ENCODE assay signal across 8 mouse cellular contexts in genomic region chr16:92336280-92336679, GRCm38 (mm10). TPM values are rescaled to one million over a fixed set of nuclear protein-coding genes. Genes with fewer than 3 reads are reported as not detected.
DNase-seq lines count a peak whose midpoint lies in the region; ATAC-seq lines count a peak whose summit lies in the region.

No protein-coding gene starts in this region.

- H3K4me3 ChIP-seq in heart, embryonic 12.5 days: no peak overlapping the region
- no peak overlapping the region for H3K4me3 ChIP-seq in intestine, embryonic 14.5 days (ENCODE audit: low read depth, low read length)
- no peak overlapping the region for H3K4me3 ChIP-seq in midbrain, embryonic 14.5 days (replicated peaks; ENCODE audit: low read depth, low read length)

- ATAC-seq in heart, embryonic 12.5 days (ENCODE audit: insufficient number of reproducible peaks, low FRiP score): no peak
- no peak; the same call in 1 of the 2 replicates for ATAC-seq in intestine, embryonic 14.5 days (replicated peaks; ENCODE audit: low FRiP score, low TSS enrichment, low read depth)
- no peak for ATAC-seq in midbrain, embryonic 14.5 days (ENCODE audit: low FRiP score, low TSS enrichment)

- H3K9me3 ChIP-seq in heart, embryonic 12.5 days (replicated peaks): no peaks in the 10 kb centered on the region
- H3K9me3 ChIP-seq in intestine, embryonic 14.5 days (ENCODE audit: control insufficient read depth, low read length): no peaks in the 10 kb centered on the region
- no peaks in the 10 kb centered on the region for H3K9me3 ChIP-seq in midbrain, embryonic 14.5 days (ENCODE audit: control insufficient read depth, low read length)

- 7% methylated on average over 9 of the region's 9 CpGs for WGBS in heart, embryonic 12.5 days
- WGBS in intestine, embryonic 14.5 days: 5% methylated on average over 9 of the region's 9 CpGs
- WGBS in midbrain, embryonic 14.5 days: 5% methylated on average over 9 of the region's 9 CpGs

- H3K27me3 ChIP-seq in heart, embryonic 12.5 days (replicated peaks): no peaks in the 10 kb centered on the region
- H3K27me3 ChIP-seq in intestine, embryonic 14.5 days (replicated peaks; ENCODE audit: control insufficient read depth, insufficient read depth, low read length): no peaks in the 10 kb centered on the region
- no peaks in the 10 kb centered on the region for H3K27me3 ChIP-seq in midbrain, embryonic 14.5 days (ENCODE audit: control insufficient read depth, insufficient read depth, low read length)

- H3K9ac ChIP-seq in heart, embryonic 12.5 days: no peak overlapping the region
- no peak overlapping the region for H3K9ac ChIP-seq in intestine, embryonic 14.5 days (ENCODE audit: low read length)
- H3K9ac ChIP-seq in midbrain, embryonic 14.5 days (replicated peaks; ENCODE audit: low read length): no peak overlapping the region

- no peaks in the 10 kb centered on the region for H3K36me3 ChIP-seq in heart, embryonic 12.5 days
- H3K36me3 ChIP-seq in intestine, embryonic 14.5 days (ENCODE audit: control insufficient read depth, insufficient read depth, low read length): no peaks in the 10 kb centered on the region
- H3K36me3 ChIP-seq in midbrain, embryonic 14.5 days (ENCODE audit: control insufficient read depth, insufficient read depth, low read length): no peaks in the 10 kb centered on the region

- intact Hi-C loops in left cerebral cortex, postnatal 36 days (cut with DNase I): loop anchor here (2.0 kb wide), 1 partner anchor 21 kb away; no protein-coding TSS in a partner anchor

- no peak overlapping the region for H3K4me2 ChIP-seq in heart, embryonic 12.5 days
- H3K4me2 ChIP-seq in intestine, embryonic 14.5 days (ENCODE audit: low read length): peak overlapping the region; percentile 22
- no peak overlapping the region for H3K4me2 ChIP-seq in midbrain, embryonic 14.5 days (ENCODE audit: low read length)

- H3K4me1 ChIP-seq in heart, embryonic 12.5 days (replicated peaks): peaks cover 38% of the 10 kb centered on the region
- no peaks in the 10 kb centered on the region; the same call in 1 of the 2 replicates for H3K4me1 ChIP-seq in intestine, embryonic 14.5 days (replicated peaks; ENCODE audit: control insufficient read depth, insufficient read depth, low read length)
- H3K4me1 ChIP-seq in midbrain, embryonic 14.5 days (ENCODE audit: control insufficient read depth, insufficient read depth, low read length): 0 out of 2 replicates have a peak, but pooled peaks cover 3% of the 10 kb centered on the region

- H3K27ac ChIP-seq in heart, embryonic 12.5 days (ENCODE audit: poor library complexity, severe bottlenecking): no peak overlapping the region
- H3K27ac ChIP-seq in intestine, embryonic 14.5 days (ENCODE audit: low read depth): no peak overlapping the region
- H3K27ac ChIP-seq in midbrain, embryonic 14.5 days (replicated peaks; ENCODE audit: low read depth, low read length): no peak overlapping the region

- DNase-seq in heart, adult 11 months: peak; percentile 92
- DNase-seq in cerebellum, adult 8-10 months: peak; percentile 78
- peak; percentile 91 for DNase-seq in forelimb bud, embryonic 11.5 days (ENCODE audit: low read depth, low spot score)
- peak; percentile 88 for DNase-seq in intestine, embryonic 14.5 days (ENCODE audit: low spot score)
- peak; percentile 62 to 70 for DNase-seq in left cerebral cortex, postnatal 36 days (ENCODE audit: low spot score in 2 of 2)
- DNase-seq in midbrain, embryonic 14.5 days: peak; percentile 92
- DNase-seq in spleen, postnatal 10 days (ENCODE audit: low spot score in 2 of 2): peak; percentile 24 to 65

RNA-seq across cellular contexts. Expression of gene Fam243, which starts 15.0 kb away (rescaled TPM):
- not detected in 2 replicates for polyA plus RNA-seq in heart, embryonic 12.5 days (2016; fragmentation: Nextera tagmentation; extraction: Ambion mirVana)
- polyA plus RNA-seq in intestine, embryonic 14.5 days (2014; fragmentation: Nextera tagmentation; extraction: Ambion mirVana): not detected in 2 replicates
- total RNA-seq in left cerebral cortex, postnatal 36 days (2021): not detected
- polyA plus RNA-seq in midbrain, embryonic 14.5 days (2014; fragmentation: Nextera tagmentation; extraction: Ambion mirVana): not detected in 2 replicates

RNA-seq across cellular contexts. Expression of gene Kcne1, which starts 23.0 kb away (rescaled TPM):
- polyA plus RNA-seq in heart, embryonic 12.5 days (2016; fragmentation: Nextera tagmentation; extraction: Ambion mirVana): 78.4 and 87.1 TPM in 2 replicates
- 0.32 TPM in 1 of 2 replicates, not detected in the other for polyA plus RNA-seq in intestine, embryonic 14.5 days (2014; fragmentation: Nextera tagmentation; extraction: Ambion mirVana)
- total RNA-seq in left cerebral cortex, postnatal 36 days (2021): not detected
- polyA plus RNA-seq in midbrain, embryonic 14.5 days (2014; fragmentation: Nextera tagmentation; extraction: Ambion mirVana): 0.07 TPM in 1 of 2 replicates, not detected in the other

RNA-seq across cellular contexts. Expression of gene Smim11, which starts 35.2 kb away (rescaled TPM):
- 121 and 124 TPM in 2 replicates for polyA plus RNA-seq in heart, embryonic 12.5 days (2016; fragmentation: Nextera tagmentation; extraction: Ambion mirVana)
- 130 and 134 TPM in 2 replicates for polyA plus RNA-seq in intestine, embryonic 14.5 days (2014; fragmentation: Nextera tagmentation; extraction: Ambion mirVana)
- 10 to 100 TPM; 15.8 to 16.2 TPM for total RNA-seq in left cerebral cortex, postnatal 36 days (2021)
- 71.6 and 75.9 TPM in 2 replicates for polyA plus RNA-seq in midbrain, embryonic 14.5 days (2014; fragmentation: Nextera tagmentation; extraction: Ambion mirVana)

RNA-seq across cellular contexts. Expression of gene Kcne2, which starts 44.1 kb away (rescaled TPM):
- 2.0 and 2.1 TPM in 2 replicates for polyA plus RNA-seq in heart, embryonic 12.5 days (2016; fragmentation: Nextera tagmentation; extraction: Ambion mirVana)
- 0.18 and 0.22 TPM in 2 replicates for polyA plus RNA-seq in intestine, embryonic 14.5 days (2014; fragmentation: Nextera tagmentation; extraction: Ambion mirVana)
- total RNA-seq in left cerebral cortex, postnatal 36 days (2021): under 1 TPM in 1 of 2 experiments, not detected in 1; 0.17 TPM
- 0.53 and 3.0 TPM in 2 replicates for polyA plus RNA-seq in midbrain, embryonic 14.5 days (2014; fragmentation: Nextera tagmentation; extraction: Ambion mirVana)

Comparison
In these comparisons a context has a peak if more than half of its experiments do, and no peak if none do; other contexts are left out.
1. RNA of gene Kcne1, which starts 23.0 kb away (polyA plus RNA-seq): 78.4 to 87.1 TPM in heart, embryonic 12.5 days; 0.32 TPM in intestine, embryonic 14.5 days and 0.07 TPM in midbrain, embryonic 14.5 days; every median in the first group is over 10 times any median in the second.
2. Peak in every context shown above with its lines, with median percentiles within 50 percentile points of each other: DNase-seq.